Mouse (Mus musculus) lung, postnatal 0 days (tissue): ENCODE results near the gene Rnf135. TPM values are rescaled to one million over a fixed set of nuclear protein-coding genes. Genes with fewer than 3 reads are reported as not detected.
A peak's percentile ranks its signal among the peaks of the same experiment; 100 is the strongest.

Experiments used
- ATAC-seq: fragments of 200-750 bp; cut with Nextera tagmentation; 2 replicates; pipeline ENCODE4 v1.8.0; 2017; ENCODE audit warnings: moderate library complexity
- DNase-seq: peaks from one replicate; pipeline ENCODE4 v3.0.0-alpha.2; 2016; ENCODE audit warnings: low spot score
- H3K27ac ChIP-seq: fragments of 300-500 bp; sonication (generic); 2 replicates; pipeline ENCODE4 v1.5.1; 2014; ENCODE audit warnings: antibody characterized with exemption, mild to moderate bottlenecking, low read length, mixed read lengths
- H3K27me3 ChIP-seq: fragments of 300-500 bp; sonication (generic); replicated peaks from 2 replicates; pipeline ENCODE4 v1.6.1; 2014; ENCODE audit warnings: low read length, mixed read lengths; ENCODE audit not compliant: insufficient read depth
- H3K36me3 ChIP-seq: fragments of 300-500 bp; sonication (generic); 2 replicates; pipeline ENCODE4 v1.6.1; 2014; ENCODE audit warnings: low read length, mixed read lengths; ENCODE audit not compliant: insufficient read depth
- H3K4me1 ChIP-seq: fragments of 300-500 bp; sonication (generic); 2 replicates; pipeline ENCODE4 v1.6.1; 2014; ENCODE audit warnings: antibody characterized with exemption, low read depth, low read length, mixed read lengths; ENCODE audit not compliant: insufficient read depth
- H3K4me2 ChIP-seq: fragments of 300-500 bp; sonication (generic); replicated peaks from 2 replicates; pipeline ENCODE4 v1.6.1; 2014; ENCODE audit warnings: low read depth, mild to moderate bottlenecking, low read length, moderate library complexity, mixed read lengths
- H3K4me3 ChIP-seq: fragments of 300-500 bp; sonication (generic); 2 replicates; pipeline ENCODE4 v1.5.1; 2014; ENCODE audit warnings: low read depth, low read length
- H3K9ac ChIP-seq: fragments of 300-500 bp; sonication (generic); replicated peaks from 2 replicates; pipeline ENCODE4 v1.6.1; 2014; ENCODE audit warnings: low read depth, mild to moderate bottlenecking
- H3K9me3 ChIP-seq: fragments of 300-500 bp; sonication (generic); 2 replicates; pipeline ENCODE4 v1.6.1; 2016; ENCODE audit warnings: low read length, mixed read lengths
- CTCF ChIP-seq: IDR thresholded peaks from 2 replicates; pipeline ENCODE4 v1.5.1; 2016; ENCODE audit warnings: antibody characterized with exemption, mild to moderate bottlenecking
- EP300 ChIP-seq: IDR thresholded peaks from 2 replicates; pipeline ENCODE4 v1.6.1; 2016; ENCODE audit warnings: antibody characterized with exemption, mild to moderate bottlenecking, control low read depth
- WGBS: fragments of 180-500 bp; shearing (Covaris S2); extraction: QIAGEN DNeasy Blood & Tissue Kit; methylation state at CpG from one replicate; pipeline ENCODE4 v1.1.7; 2014; 5-methylcytosine and 5-hydroxymethylcytosine counted together
- polyA plus RNA-seq: library from polyadenylated mRNA; unstranded; fragments of >200 nt; fragmentation: Nextera tagmentation; extraction: Ambion mirVana; gene quantifications from 2 replicates; pipeline ENCODE4 v1.2.1, GENCODE M21; 2015

Gene Rnf135
- polyA plus RNA-seq, 1 experiment from 2014 or later = 16.1 TPM

DNA sequence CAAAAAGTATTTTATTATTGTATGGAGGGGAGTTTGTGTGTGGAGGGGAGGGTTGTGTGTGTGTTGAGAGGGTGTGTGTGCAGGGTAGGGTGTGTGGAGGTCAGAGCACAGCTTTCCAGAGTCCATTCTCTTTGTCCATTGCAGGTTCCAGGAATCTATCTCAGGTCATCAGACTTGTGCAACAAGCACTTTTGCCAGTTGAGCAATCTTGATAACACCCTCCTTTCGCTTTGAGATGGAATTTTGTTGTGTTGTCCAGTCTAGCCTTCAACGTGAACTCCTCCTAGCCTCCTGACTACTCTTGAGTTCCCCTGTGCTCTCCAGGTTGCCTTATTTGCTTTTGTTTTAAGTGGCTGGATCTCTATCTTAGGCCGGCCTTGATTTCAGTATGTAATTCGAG is 6.6 kb downstream of the Rnf135 start:
- no peaks in the 10 kb centered on the region for H3K9me3 ChIP-seq
- H3K4me2 ChIP-seq = no peak overlapping the region
- DNase-seq (peak; percentile 72), ATAC-seq (peak; percentile 91)
- no peak overlapping the region for H3K4me3 ChIP-seq
- no peak overlapping the region for H3K27ac ChIP-seq
- H3K4me1 ChIP-seq = no peaks in the 10 kb centered on the region
- H3K27me3 ChIP-seq = no peaks in the 10 kb centered on the region
- H3K36me3 ChIP-seq = peaks cover 6% of the 10 kb centered on the region; the same call in 1 of the 2 replicates
- H3K9ac ChIP-seq = no peak overlapping the region
- 35% methylated on average over 4 of the region's 4 CpGs for WGBS
- TF ChIP-seq EP300 = peak; percentile 74
- TF ChIP-seq CTCF = no peak

GRCm38 (mm10) chr11:80193827-80194226 is 10.2 kb downstream of the Rnf135 start:
- no peak for ATAC-seq
- Histone ChIP-seq H3K27ac (no peak overlapping the region), H3K4me1 (no peaks in the 10 kb centered on the region), H3K9me3 (no peaks in the 10 kb centered on the region), H3K36me3 (peaks cover 6% of the 10 kb centered on the region; the same call in 1 of the 2 replicates), H3K27me3 (no peaks in the 10 kb centered on the region), H3K9ac (no peak overlapping the region), H3K4me2 (no peak overlapping the region), H3K4me3 (no peak overlapping the region)
- WGBS = 61% methylated on average over 4 of the region's 4 CpGs
- DNase-seq = no peak
- no peak for TF ChIP-seq EP300
- peak; percentile 27 for TF ChIP-seq CTCF

DNA sequence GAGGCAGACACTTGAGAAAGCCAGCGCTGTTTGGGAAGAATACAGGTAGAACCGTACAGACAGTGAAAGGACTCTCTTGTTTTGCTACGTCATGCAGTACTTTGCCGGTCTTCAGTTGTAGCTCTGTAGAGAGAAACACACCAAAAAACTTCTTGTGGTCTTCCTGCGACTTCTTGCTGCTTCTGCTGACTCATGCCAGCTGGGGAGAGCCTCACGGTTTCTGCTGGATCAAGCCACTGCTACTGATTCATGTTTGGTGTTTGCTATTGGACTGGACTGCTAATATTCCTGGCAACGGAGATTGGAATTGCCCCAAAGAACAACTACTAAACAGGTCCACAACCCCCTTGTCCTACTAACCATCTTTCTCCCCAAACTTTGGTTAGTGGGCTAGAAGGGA is 12.7 kb downstream of the Rnf135 start:
- no peaks in the 10 kb centered on the region for H3K4me1 ChIP-seq
- H3K9ac ChIP-seq = no peak overlapping the region
- 77% methylated on average over 7 of the region's 7 CpGs for WGBS
- DNase-seq (no peak), ATAC-seq (no peak)
- H3K27me3 ChIP-seq = no peaks in the 10 kb centered on the region
- no peak overlapping the region for H3K27ac ChIP-seq
- H3K4me3 ChIP-seq = no peak overlapping the region
- no peak for TF ChIP-seq EP300
- TF ChIP-seq CTCF = no peak
- H3K9me3 ChIP-seq = no peaks in the 10 kb centered on the region
- H3K36me3 ChIP-seq = peaks cover 6% of the 10 kb centered on the region; the same call in 1 of the 2 replicates
- no peak overlapping the region for H3K4me2 ChIP-seq

DNA sequence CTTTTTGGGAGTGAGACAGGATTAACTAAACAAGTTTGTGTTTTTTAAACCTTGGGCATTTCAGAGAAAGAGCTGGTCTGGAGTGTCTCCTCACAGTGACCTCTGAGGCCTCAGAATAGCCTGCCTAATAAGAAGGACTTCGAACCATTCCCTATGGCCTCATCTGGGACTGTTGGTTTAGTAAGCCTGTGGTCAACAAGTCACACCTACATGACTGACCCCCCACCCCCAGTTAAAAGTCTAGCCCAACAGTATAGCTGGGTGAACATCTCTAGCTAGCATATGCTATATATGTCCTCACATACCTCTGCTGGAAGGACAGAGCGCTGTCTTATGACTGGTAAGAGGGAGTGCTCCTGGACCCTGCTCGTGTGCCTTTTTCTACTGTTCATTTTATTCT is 15.7 kb downstream of the Rnf135 start:
- DNase-seq (no peak), ATAC-seq (no peak)
- Histone ChIP-seq H3K27me3 (no peaks in the 10 kb centered on the region), H3K36me3 (peaks cover 4% of the 10 kb centered on the region; the same call in 1 of the 2 replicates), H3K4me2 (no peak overlapping the region), H3K4me3 (no peak overlapping the region), H3K9me3 (no peaks in the 10 kb centered on the region), H3K4me1 (no peaks in the 10 kb centered on the region), H3K27ac (no peak overlapping the region), H3K9ac (no peak overlapping the region)
- no peak for TF ChIP-seq CTCF
- no peak for TF ChIP-seq EP300
- WGBS = 96% methylated on average over 3 of the region's 3 CpGs

GRCm38 (mm10) chr11:80199773-80200172 is 16.1 kb downstream of the Rnf135 start:
- TF ChIP-seq CTCF = peak; percentile 56
- TF ChIP-seq EP300 = no peak
- Histone ChIP-seq H3K4me2 (no peak overlapping the region), H3K27ac (no peak overlapping the region), H3K27me3 (no peaks in the 10 kb centered on the region), H3K36me3 (no peaks in the 10 kb centered on the region), H3K9me3 (no peaks in the 10 kb centered on the region), H3K9ac (no peak overlapping the region), H3K4me3 (no peak overlapping the region), H3K4me1 (no peaks in the 10 kb centered on the region)
- DNase-seq = no peak
- WGBS = 92% methylated on average over 2 of the region's 2 CpGs
- ATAC-seq = no peak

DNA sequence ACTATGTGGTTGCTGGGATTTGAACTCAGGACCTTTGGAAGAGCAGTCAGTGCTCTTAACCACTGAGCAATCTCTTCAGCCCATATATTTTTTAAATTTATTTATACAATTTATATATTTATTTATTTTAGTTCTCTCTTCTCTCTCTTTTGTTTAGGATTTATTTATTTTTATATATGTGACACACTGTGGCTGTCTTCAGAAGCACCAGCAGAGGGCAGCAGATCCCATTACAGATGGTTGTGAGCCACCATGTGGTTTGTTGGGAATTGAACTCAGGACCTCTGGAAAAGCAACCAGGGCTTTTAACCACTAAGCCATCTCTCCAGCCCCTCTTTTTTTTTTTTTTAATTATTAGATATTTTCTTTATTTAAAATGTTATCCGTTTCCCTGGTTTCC is 16.7 kb downstream of the Rnf135 start:
- Histone ChIP-seq H3K4me1 (no peaks in the 10 kb centered on the region), H3K9me3 (no peaks in the 10 kb centered on the region), H3K27me3 (no peaks in the 10 kb centered on the region), H3K36me3 (no peaks in the 10 kb centered on the region), H3K4me3 (no peak overlapping the region), H3K27ac (no peak overlapping the region), H3K4me2 (no peak overlapping the region), H3K9ac (no peak overlapping the region)
- TF ChIP-seq EP300 (no peak), CTCF (peak; percentile 65)
- DNase-seq = peak; percentile 51
- ATAC-seq = no peak
- 88% methylated on average over 1 of the region's 1 CpGs for WGBS

DNA sequence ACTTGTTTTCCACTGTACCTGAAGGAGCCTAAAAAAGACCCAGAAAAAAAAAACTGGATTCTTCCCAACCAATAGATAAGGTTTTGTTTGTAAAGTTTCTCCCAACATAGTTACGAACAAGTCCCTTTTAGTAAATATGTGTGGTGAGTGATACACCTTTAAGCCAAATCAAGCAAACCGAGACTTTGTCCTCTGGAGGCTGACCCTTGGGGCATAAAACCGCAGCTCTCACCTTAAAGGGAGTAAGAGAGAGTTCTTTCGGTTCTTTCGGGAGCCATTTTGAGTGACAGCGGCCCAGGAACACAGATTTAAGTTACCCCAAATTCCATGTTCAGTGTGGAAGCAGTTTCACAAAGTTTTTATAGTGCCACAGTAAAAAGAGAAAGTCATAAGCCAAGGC is 18.6 kb downstream of the Rnf135 start:
- WGBS = 67% methylated on average over 6 of the region's 6 CpGs
- no peak overlapping the region for H3K9ac ChIP-seq

More for the DNA sequence above, 18.6 kb downstream of the Rnf135 start:
- H3K9me3 ChIP-seq = no peaks in the 10 kb centered on the region
- no peak overlapping the region for H3K27ac ChIP-seq
- no peaks in the 10 kb centered on the region for H3K27me3 ChIP-seq
- TF ChIP-seq CTCF (no peak), EP300 (no peak)
- DNase-seq (no peak), ATAC-seq (no peak)
- no peak overlapping the region for H3K4me2 ChIP-seq
- no peak overlapping the region for H3K4me3 ChIP-seq
- no peaks in the 10 kb centered on the region for H3K36me3 ChIP-seq
- no peaks in the 10 kb centered on the region for H3K4me1 ChIP-seq
